Mouse (Mus musculus): ENCODE results near the gene Fam169a. TPM values are rescaled to one million over a fixed set of nuclear protein-coding genes. Genes with fewer than 3 reads are reported as not detected.
"Not testable (repeated sequence)": the region's sequence is repeated elsewhere in the genome, so short reads cannot be mapped to it uniquely, and the experiment has no call there.

Fam169a gene
- polyA plus RNA-seq, 1 experiment: 11.9 TPM

DNA sequence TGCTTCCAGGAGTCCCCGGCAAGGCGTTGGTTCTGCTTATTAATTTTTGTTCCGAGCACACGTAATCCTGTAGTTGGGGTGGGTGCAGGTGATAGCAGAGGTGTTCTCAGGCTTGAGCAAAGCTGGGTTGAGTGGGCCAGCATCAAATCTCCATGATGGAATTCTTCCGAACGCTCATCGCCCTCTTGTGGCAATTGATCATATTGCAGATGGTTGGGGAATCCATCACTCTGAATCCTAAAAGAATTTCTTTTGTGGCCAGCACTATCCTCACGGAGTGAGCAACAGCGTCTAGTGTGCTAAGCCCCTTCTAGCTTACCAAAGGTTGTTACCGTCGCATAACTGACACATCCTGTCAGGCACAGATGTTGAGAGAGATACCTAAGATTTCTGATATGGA is 14.4 kb upstream of the Fam169a start:
- DNase-seq: peak; percentile 54 to 63
- peaks cover 3% of the 10 kb centered on the region for H3K4me1 ChIP-seq (ENCODE audit: control insufficient read depth, insufficient read depth, low read length)
- no peak overlapping the region for H3K27ac ChIP-seq (ENCODE audit: insufficient read depth, low read length)
- no peak overlapping the region for H3K4me3 ChIP-seq (replicated peaks; ENCODE audit: insufficient read depth, low read depth, low read length)
- TF ChIP-seq POLR2A (IDR thresholded peaks at IDR 0.05; ENCODE audit: borderline replicate concordance, insufficient read depth, low read length): no peak
- peak; percentile 69; the same call in 1 of the 2 replicates for TF ChIP-seq CTCF (IDR thresholded peaks at IDR 0.05; ENCODE audit: borderline replicate concordance, insufficient read depth, low read depth, low read length)
- 11% methylated on average over 11 of the region's 11 CpGs for WGBS
- no peaks in the 10 kb centered on the region; the same call in 1 of the 2 replicates for H3K27me3 ChIP-seq (ENCODE audit: control insufficient read depth, insufficient read depth, low read length)

DNA sequence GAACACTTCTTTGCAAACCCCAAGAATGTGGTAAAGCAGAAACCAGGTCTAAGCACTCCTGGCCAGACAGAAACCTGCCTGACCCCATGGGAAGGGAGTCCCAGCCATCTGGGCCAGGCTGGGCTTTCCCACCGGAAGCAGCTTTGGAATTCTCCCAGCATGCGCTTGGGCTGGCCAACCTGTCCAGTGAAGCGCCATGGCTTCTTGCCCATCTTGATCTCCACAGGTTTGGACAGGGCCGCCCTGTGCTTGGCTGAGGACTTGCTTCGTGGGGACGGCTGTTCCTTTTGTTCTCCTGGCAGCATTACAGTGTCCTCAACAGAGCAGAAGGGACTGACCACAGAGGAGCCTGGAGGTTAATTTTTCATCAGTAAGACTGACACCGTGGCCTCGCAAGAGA is 13.2 kb upstream of the Fam169a start:
- TF ChIP-seq CTCF (IDR thresholded peaks at IDR 0.05; ENCODE audit: borderline replicate concordance, insufficient read depth, low read depth, low read length) (no peak), POLR2A (IDR thresholded peaks at IDR 0.05; ENCODE audit: borderline replicate concordance, insufficient read depth, low read length) (no peak)
- 9% methylated on average over 8 of the region's 8 CpGs for WGBS
- DNase-seq: peak; percentile 74 to 83
- Histone ChIP-seq H3K27me3 (ENCODE audit: control insufficient read depth, insufficient read depth, low read length) (no peaks in the 10 kb centered on the region; the same call in 1 of the 2 replicates), H3K27ac (ENCODE audit: insufficient read depth, low read length) (no peak overlapping the region), H3K4me1 (ENCODE audit: control insufficient read depth, insufficient read depth, low read length) (peaks cover 3% of the 10 kb centered on the region), H3K4me3 (replicated peaks; ENCODE audit: insufficient read depth, low read depth, low read length) (no peak overlapping the region)

DNA sequence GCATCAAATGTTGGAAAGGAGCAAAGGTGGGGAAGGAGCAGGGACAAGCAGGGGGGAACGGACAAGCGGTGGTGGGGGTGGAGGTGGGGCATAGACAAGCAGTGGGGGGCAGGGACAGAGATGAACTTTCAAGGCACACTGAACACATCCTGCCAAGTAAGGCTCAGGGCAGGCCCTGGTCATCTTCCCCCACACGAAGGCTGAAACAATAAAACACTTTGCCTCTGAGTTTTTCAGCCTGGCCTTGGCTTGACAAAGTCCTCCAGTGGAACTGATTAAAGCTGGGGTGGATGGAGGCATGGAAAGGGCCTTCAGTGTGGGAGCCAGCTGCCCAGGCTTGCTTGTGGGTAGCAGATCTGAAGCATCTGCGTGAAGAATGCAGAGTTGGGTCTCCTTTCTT is 9.3 kb upstream of the Fam169a start:
- Histone ChIP-seq H3K4me3 (replicated peaks; ENCODE audit: insufficient read depth, low read depth, low read length) (no peak overlapping the region), H3K4me1 (ENCODE audit: control insufficient read depth, insufficient read depth, low read length) (peaks cover 3% of the 10 kb centered on the region; the same call in 1 of the 2 replicates), H3K27ac (ENCODE audit: insufficient read depth, low read length) (no peak overlapping the region), H3K27me3 (ENCODE audit: control insufficient read depth, insufficient read depth, low read length) (no peaks in the 10 kb centered on the region; the same call in 1 of the 2 replicates)
- 52% methylated on average over 4 of the region's 4 CpGs for WGBS
- TF ChIP-seq CTCF (IDR thresholded peaks at IDR 0.05; ENCODE audit: borderline replicate concordance, insufficient read depth, low read depth, low read length) (no peak), POLR2A (IDR thresholded peaks at IDR 0.05; ENCODE audit: borderline replicate concordance, insufficient read depth, low read length) (no peak)
- no peak for DNase-seq

DNA sequence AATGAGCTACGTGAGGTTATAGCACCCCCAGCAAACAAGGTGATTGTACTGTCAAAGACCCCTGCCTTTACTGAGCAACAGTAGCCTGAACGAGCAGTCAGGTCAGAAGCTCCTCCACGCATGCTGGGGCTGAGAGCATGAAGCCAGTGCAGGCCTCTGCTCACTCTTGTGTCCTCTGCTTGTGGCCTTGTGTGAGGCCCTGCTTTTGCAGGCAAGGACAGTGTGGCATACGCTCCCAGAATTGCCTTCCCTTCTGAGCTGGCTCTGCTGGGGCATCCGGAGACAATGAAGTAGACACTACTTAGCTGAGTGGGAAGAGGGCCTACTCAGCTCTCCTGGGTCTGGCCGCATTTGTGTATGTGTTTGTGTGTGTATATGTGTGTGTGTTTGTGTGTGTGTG is 7.3 kb upstream of the Fam169a start:
- Histone ChIP-seq H3K27ac (ENCODE audit: insufficient read depth, low read length) (no peak overlapping the region), H3K4me1 (ENCODE audit: control insufficient read depth, insufficient read depth, low read length) (no peaks in the 10 kb centered on the region; the same call in 1 of the 2 replicates), H3K4me3 (replicated peaks; ENCODE audit: insufficient read depth, low read depth, low read length) (no peak overlapping the region), H3K27me3 (ENCODE audit: control insufficient read depth, insufficient read depth, low read length) (no peaks in the 10 kb centered on the region; the same call in 1 of the 2 replicates)
- 94% methylated on average over 6 of the region's 6 CpGs for WGBS
- DNase-seq: no peak
- TF ChIP-seq POLR2A (IDR thresholded peaks at IDR 0.05; ENCODE audit: borderline replicate concordance, insufficient read depth, low read length): no peak
- no peak for TF ChIP-seq CTCF (IDR thresholded peaks at IDR 0.05; ENCODE audit: borderline replicate concordance, insufficient read depth, low read depth, low read length)

DNA sequence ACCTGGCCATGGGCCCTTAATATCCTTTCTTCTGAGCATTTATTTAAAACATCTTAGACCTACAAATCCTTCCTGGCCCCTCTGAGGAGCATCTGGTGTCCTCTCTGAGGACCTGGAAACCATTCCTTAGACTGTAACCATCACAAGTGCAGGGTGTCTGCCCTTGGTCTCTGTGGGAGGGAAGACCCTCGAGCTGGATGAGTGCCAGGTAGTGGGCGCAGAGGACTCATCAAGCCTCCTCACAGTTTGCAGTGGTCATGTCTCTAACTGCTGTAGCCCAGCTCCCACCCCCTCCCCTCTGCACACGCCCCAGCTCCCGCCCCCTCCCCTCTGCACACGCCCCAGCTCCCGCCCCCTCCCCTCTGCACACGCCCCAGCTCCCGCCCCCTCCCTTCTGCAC is 6.8 kb upstream of the Fam169a start:
- WGBS: 33% methylated on average over 5 of the region's 8 CpGs
- DNase-seq: no peak
- H3K27me3 ChIP-seq (ENCODE audit: control insufficient read depth, insufficient read depth, low read length): peaks cover 1% of the 10 kb centered on the region; the same call in 1 of the 2 replicates
- TF ChIP-seq CTCF (IDR thresholded peaks at IDR 0.05; ENCODE audit: borderline replicate concordance, insufficient read depth, low read depth, low read length) (no peak), POLR2A (IDR thresholded peaks at IDR 0.05; ENCODE audit: borderline replicate concordance, insufficient read depth, low read length) (no peak)
- no peaks in the 10 kb centered on the region; the same call in 1 of the 2 replicates for H3K4me1 ChIP-seq (ENCODE audit: control insufficient read depth, insufficient read depth, low read length)
- no peak overlapping the region for H3K27ac ChIP-seq (ENCODE audit: insufficient read depth, low read length)
- H3K4me3 ChIP-seq (replicated peaks; ENCODE audit: insufficient read depth, low read depth, low read length): no peak overlapping the region

DNA sequence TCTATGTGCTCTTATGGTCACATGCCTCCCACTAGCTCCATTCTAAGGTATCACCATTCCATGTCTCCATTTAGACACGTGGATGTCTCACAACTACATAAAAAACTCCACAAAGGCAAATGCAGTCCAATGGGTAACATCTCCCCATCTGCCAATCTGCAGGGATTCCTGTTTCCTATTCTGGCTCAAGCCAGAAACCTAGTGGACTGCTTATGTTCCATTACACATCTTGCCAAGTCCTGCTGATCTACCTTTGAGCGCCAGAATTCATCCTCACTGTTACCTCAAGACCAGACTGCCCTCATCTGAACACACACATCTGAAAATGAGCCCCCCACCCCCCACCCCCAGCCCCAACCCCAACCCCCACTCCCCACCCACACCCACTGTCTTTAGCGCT is 4.9 kb upstream of the Fam169a start:
- Histone ChIP-seq H3K27ac (ENCODE audit: insufficient read depth, low read length) (no peak overlapping the region), H3K4me1 (ENCODE audit: control insufficient read depth, insufficient read depth, low read length) (no peaks in the 10 kb centered on the region; the same call in 1 of the 2 replicates), H3K27me3 (ENCODE audit: control insufficient read depth, insufficient read depth, low read length) (peaks cover 5% of the 10 kb centered on the region; the same call in 1 of the 2 replicates), H3K4me3 (replicated peaks; ENCODE audit: insufficient read depth, low read depth, low read length) (no peak overlapping the region)
- peak; percentile 38 to 75 for DNase-seq
- TF ChIP-seq POLR2A (IDR thresholded peaks at IDR 0.05; ENCODE audit: borderline replicate concordance, insufficient read depth, low read length): no peak
- no peak for TF ChIP-seq CTCF (IDR thresholded peaks at IDR 0.05; ENCODE audit: borderline replicate concordance, insufficient read depth, low read depth, low read length)
- 33% methylated on average over 3 of the region's 3 CpGs for WGBS

DNA sequence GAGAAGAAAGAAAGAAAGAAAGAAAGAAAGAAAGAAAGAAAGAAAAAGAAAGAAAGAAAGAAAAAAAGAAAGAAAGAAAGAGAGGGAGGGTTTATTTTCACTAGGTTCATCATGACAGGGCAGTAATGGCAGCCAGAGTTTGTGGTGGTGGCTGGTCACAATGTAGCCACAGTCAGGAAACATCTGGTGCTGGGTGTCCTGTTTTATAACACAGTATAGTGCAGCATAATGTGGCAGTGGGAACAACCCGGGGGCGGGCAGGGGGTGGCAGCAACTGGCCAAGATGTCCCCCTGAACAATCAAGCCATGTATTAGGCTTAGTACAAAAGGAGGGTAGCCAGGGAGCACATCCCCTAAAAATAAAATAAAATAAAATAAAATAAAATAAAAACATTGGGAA is 3.7 kb upstream of the Fam169a start:
- Histone ChIP-seq H3K27ac (ENCODE audit: insufficient read depth, low read length) (no peak overlapping the region), H3K27me3 (ENCODE audit: control insufficient read depth, insufficient read depth, low read length) (peaks cover 5% of the 10 kb centered on the region; the same call in 1 of the 2 replicates), H3K4me1 (ENCODE audit: control insufficient read depth, insufficient read depth, low read length) (no peaks in the 10 kb centered on the region; the same call in 1 of the 2 replicates), H3K4me3 (replicated peaks; ENCODE audit: insufficient read depth, low read depth, low read length) (no peak overlapping the region)
- DNase-seq: no peak
- TF ChIP-seq CTCF (IDR thresholded peaks at IDR 0.05; ENCODE audit: borderline replicate concordance, insufficient read depth, low read depth, low read length) (no peak), POLR2A (IDR thresholded peaks at IDR 0.05; ENCODE audit: borderline replicate concordance, insufficient read depth, low read length) (no peak)
- 81% methylated on average over 2 of the region's 2 CpGs for WGBS

DNA sequence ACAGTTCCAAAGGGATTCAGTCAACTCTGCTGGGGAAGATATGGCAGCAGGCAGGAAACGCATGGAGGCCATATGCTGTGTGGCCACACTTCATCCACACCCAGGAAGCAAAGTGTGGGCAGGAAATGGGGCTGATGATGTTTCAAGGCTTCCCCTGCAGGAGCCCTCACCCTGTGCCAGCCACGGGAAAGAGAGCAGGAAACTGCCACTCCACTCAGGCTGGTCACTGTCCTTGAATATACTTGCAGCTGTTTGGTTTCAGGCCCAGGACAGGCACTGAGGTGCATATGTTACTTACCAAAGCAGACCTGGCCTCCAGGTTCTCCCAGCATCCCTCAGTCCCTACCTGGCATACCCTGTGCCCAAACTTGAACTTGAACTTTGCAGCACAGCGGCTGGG is 2.7 kb upstream of the Fam169a start:
- TF ChIP-seq CTCF (IDR thresholded peaks at IDR 0.05; ENCODE audit: borderline replicate concordance, insufficient read depth, low read depth, low read length) (no peak), POLR2A (IDR thresholded peaks at IDR 0.05; ENCODE audit: borderline replicate concordance, insufficient read depth, low read length) (no peak)
- Histone ChIP-seq H3K4me3 (replicated peaks; ENCODE audit: insufficient read depth, low read depth, low read length) (no peak overlapping the region), H3K27ac (ENCODE audit: insufficient read depth, low read length) (no peak overlapping the region), H3K4me1 (ENCODE audit: control insufficient read depth, insufficient read depth, low read length) (no peaks in the 10 kb centered on the region; the same call in 1 of the 2 replicates), H3K27me3 (ENCODE audit: control insufficient read depth, insufficient read depth, low read length) (peaks cover 5% of the 10 kb centered on the region; the same call in 1 of the 2 replicates)
- 43% methylated on average over 3 of the region's 3 CpGs for WGBS
- no peak for DNase-seq

DNA sequence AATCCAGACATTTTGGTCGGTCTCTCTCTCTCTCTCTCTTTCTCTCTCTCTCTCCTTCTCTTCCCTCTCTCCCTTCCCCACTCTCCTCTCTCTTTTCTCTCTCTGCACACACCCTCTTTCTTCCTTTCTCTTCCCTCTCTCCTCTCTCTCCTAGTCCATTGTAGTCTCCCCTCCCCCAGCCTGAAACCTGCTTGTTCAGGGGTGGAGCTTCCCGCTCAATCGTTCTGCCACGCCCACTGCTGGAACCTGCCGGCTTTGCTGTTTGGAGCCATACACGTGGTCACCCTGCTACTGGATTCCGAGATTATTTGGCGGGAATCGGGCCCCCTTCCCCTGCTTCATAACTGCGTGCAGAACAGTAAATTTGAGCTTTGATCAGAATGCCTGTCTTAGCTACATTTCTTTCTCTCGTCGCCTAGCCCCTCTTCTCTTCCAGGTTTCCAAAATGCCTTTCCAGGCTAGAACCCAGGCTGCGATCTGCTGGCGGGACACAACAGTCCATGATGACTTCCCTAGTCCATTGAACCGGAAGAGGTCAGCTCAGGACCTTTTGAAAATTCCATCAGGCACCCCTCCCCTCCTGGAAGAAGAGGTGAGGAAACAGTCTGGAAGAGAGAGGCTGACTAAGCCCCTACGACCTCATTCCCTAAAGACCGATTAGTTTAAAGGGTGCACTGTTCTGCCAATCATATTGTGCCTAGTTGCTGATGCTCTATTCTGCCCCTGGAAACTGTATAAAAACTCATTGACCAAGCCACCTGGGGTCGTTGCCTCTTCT is 2.1 kb upstream of the Fam169a start:
- H3K27me3 ChIP-seq (ENCODE audit: control insufficient read depth, insufficient read depth, low read length); H3K4me1 ChIP-seq (ENCODE audit: control insufficient read depth, insufficient read depth, low read length); H3K27ac ChIP-seq (ENCODE audit: insufficient read depth, low read length); H3K4me3 ChIP-seq (replicated peaks; ENCODE audit: insufficient read depth, low read depth, low read length); DNase-seq: not testable (repeated sequence)
- WGBS: 45% methylated on average over 18 of the region's 18 CpGs

Measured in cerebellum, adult 2 months (tissue).